Mouse (Mus musculus): ENCODE measurements at regions not wholly inside any gene's neighbourhood (a gene's known extent, or its start where the extent isn't known, plus 50 kb on each side); places are given as distances from the start of the nearest gene placed in this dataset.

DNA sequence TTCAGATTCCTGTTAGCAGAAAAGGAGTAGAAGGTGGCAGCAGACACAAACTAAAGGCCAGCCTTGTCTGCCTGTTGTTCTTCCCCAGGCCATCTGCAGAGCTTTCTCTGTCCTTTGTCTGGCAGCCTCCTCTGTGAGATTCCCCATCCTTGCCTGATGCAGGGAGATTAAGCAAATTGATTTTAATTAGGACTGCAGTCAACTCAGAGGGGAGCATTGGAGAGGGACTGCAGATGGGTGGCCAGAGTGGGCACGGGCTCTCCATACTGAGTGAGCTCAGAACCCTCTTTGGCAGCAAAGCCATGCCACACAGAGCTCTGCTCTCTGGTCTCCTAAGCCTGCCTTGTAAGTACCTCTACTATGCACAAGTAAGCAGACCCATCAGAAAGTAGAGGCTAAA lies 158.5 kb downstream of the Maf start:
- no peak for DNase-seq (ENCODE audit: low spot score)

DNA sequence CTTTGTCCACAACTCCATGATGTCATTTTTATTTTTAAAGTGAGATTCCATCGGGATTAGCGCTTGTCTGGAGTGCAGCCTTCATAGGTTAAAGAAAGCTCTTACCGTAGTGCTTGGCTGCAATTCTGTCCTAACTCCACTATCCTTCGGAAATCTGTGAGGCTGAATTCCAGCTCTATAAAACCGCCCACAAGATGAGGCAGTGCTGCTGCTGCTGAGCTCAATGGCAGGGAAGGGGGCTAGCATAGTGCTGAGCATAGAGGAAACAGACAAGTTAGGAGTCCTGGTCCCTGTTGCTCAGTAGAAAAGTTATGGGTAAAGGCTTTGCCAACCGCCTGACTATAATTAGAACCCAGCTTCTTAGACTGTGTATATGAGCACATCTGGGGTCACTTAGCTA lies 163.5 kb downstream of the Maf start:
- DNase-seq (ENCODE audit: low spot score) = no peak

DNA sequence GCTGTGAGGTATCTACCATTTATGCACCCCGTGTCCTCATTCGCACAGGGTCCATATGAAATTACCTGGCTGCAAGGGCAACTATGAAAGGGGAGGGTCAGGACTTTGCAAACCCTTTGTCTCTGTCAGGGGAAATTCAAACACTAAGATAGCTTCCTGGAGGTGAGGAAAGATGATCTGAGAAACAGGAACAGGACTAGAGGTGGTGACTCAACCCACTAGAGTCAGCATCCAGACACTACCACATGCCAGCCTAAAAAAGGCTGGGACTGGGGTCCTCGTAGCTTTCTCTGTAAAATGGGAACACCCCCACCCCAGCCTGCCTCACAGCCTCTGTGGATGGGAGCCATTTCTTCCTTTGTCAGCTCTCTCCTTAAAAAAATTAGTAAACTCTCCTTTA lies 164.7 kb downstream of the Maf start:
- DNase-seq (ENCODE audit: low spot score) = no peak

DNA sequence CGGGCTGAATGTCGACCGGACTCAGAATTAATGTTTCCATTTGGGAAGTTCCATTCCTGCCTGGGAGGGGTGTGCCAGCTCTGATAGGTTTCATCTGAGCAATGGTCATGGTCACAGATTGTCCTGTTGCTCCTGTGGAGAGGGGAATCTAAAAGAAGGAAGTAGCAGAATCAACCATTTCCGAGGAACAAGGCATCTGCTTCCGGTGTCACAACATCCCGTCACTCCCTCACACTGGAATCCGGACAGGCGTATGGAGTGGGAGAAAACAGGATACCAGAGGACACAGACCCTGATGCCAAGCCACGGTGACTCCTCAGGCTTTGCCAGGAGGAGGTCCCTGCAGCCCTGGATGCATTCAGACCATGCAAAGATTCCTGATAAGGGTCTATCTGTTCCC lies 168.0 kb downstream of the Maf start:
- no peak for DNase-seq (ENCODE audit: low spot score)

DNA sequence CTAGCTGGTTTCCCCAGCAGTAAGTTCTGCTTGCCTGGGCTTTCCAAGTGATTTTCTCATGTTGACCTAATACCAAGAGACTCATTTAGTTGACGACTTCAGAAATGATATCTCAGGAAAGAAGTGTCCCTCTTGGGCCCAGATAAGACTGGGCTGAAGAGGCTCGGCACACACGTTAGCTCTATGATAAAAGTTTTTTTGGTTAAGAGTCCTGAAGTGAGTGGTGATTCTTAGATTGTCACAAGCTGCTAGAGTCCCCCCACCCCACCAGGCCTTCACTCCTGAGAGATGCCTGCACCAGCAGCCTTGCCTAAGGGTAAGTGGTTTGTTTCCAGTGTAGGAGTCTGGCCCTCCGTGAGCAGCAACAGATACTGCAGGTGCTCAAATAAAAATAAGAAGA lies 169.4 kb downstream of the Maf start:
- DNase-seq (ENCODE audit: low spot score) = no peak

DNA sequence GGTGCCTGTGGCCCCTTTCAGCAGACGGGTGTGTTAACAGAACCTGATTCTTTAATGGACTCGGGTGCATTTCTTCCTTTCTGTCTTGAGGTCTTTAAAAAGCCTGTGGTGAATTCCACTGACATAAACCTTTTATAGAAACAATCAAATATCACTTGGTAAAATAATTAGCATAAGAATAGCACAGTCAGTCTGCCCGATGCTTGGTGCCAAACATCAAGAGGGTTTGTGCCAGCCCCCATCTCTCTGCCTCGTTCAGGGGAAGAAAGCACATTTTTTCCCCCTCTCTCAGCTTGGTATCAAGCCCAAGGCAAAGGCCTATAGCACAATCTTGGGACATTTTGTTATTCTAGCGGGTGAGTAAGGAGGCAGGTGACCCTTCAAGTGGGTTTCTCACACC lies 169.8 kb downstream of the Maf start:
- no peak for DNase-seq (ENCODE audit: low spot score)

DNA sequence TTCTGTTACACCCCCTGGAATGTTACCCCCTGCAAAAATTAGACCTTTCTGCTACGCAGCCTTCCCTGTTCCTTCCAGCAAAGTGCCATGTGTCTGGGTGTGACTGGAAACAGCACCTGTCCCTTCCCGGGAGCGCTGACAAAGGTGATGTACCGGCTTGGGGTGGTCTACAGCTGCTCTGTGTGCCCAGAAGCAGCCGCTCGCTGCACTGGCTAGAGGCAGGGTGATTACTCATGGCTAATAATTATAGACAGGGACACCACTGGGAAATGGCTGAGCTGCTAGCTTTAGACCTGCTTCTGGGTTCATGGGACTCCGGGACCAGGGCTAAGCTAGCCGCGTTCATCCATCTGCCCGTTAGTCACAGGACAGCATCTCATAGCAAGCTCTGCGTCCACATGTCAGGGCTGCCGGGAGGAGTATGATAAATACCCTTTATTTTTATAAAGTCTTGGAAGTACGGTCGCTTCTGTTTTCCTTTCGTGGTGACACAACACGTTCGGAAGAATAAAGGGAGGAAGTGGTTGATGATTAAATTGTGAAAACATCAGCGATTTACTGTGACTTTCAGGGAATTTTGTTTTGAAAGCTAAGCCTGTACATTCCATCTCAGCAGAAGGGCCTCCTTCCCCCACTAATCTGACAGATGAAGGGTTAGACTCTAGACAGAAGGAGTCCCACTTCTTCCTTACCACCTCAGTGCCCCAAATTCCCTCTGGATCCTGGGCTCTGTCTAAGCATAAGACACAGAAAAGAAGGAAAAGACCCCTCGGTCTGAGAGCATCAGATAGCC lies 170.8 kb downstream of the Maf start:
- no peak for DNase-seq (ENCODE audit: low spot score)

DNA sequence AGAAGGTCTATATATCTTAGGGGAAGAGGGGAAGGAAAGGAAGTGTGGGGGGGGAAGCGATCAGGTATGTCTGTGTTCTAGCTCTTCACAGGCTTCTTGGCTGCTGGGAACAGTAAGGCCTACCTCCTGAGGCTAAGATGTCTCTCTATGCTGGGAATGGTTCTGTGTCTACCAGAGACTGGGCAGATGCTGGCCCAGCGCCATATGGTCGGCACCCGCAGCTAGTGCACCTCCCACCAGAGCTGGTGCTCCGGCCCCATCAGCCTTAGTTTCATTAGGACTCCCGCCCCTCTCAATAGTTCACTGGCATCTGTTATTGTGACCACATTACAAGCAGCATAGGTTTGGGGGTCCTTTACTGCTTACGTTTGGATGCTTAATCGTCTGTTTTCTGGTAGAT lies 171.6 kb downstream of the Maf start:
- DNase-seq (ENCODE audit: low spot score) = no peak

DNA sequence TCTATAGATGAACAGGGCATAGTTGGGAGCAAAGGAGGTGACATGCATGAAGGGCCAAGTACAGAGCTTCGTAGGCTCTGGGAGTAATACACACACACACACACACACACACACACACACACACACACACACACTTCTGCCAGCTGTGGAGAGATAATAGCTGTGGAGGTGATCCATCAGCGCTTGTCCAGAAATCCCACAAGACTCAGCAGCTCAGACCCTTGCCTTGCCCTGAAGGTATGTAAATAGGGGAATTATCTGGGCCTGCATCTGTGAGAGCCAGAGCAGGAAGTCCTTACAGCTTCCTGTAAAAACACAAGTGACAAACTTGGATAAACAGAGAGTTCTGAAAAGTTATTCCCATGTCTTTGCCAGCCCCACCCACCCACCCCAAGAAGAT lies 173.6 kb downstream of the Maf start:
- DNase-seq (ENCODE audit: low spot score) = no peak

DNA sequence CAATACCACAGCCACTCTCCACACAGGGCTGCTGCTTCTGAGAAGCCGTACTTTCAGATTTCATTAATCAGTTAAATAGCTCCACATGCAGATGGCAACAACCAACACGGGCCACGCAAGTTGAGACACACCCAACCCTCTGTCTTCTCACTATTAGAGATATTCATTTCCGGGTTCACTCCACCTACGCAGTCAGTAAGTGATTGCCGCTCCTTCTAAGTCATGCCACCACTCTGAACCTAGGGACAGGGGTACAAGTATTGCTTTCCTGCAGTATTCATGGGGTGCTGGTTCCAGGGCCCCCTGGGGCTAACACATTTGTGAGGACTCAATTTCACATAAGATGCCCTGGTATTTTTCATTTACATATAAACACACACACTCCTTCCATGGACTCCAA lies 176.3 kb downstream of the Maf start:
- no peak for DNase-seq (ENCODE audit: low spot score)

DNA sequence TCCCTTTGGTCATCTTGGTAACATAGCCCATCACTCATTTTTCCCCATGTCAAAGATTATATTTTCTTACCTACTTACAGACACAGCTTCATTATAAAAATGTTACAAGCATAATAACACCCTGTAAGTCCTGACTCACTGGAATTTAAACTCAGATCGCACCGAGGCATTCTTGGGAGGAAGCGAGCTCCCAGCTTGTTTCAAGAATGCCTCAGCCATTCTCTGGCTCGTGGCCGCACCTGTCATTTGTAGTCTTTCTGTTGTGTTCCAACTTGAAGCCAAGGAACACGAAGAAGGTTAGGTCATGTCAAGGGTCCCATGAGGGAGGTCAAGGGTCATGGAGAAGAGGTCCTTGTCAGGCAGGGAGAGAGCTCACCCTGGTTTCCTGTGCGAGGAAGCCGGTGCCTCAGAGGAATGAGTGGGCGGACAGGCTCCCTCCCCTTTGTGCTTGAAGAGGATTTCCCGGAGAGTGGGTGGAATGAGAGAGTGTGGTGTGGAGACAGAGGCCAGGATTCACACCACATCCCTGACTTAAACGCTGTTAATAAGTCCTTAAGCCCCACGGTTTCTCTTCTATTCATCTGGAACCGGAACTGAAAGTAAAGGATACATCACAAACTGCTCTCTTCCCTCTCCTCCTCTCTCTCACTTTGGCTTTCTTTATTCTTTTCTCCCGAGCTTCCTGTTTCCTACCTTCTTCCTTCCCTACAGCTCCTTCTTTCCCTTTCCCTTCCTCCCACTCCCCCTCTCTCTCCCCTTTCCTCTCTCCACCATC lies 177.8 kb downstream of the Maf start:
- peak; percentile 25 for DNase-seq (ENCODE audit: low spot score)

DNA sequence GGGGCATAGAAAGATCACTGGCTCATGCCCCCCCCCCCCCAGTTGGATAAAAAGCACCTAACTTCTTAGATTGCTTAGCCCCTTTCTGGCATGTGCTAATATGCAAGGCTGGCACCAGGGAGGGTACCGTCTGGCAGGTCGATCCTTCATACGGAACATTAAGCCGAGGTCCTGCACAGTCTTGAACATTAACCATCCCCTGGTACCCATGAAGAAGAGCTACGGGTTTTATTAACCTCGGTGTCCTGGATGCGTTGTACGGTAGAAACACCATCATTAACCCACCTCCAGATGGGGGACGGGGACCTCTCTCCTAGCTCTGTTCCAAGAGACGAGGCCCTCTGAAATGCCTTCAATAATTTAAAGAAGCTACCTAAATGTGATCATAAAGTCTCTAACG lies 178.7 kb downstream of the Maf start:
- no peak for DNase-seq (ENCODE audit: low spot score)

DNA sequence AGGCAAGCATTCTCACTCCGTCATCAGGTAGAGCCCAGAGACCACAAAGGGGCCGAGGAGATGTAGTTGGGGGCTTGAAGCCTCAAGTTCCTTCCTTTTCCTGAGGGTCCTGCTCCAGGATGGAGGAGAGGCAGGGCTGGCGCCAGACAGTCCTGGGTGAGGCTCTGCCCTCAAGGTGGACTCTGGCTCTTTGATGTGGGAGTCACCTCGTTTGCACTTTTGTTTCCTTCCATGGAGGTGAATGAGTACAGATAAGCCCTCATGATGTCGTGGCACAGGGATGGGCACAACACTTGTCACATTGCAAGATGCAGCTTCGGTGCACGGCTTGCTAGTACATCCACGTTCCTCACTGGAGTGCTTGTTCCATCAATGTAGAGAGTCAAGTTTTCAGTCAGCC lies 182.4 kb downstream of the Maf start:
- DNase-seq (ENCODE audit: low spot score) = no peak

DNA sequence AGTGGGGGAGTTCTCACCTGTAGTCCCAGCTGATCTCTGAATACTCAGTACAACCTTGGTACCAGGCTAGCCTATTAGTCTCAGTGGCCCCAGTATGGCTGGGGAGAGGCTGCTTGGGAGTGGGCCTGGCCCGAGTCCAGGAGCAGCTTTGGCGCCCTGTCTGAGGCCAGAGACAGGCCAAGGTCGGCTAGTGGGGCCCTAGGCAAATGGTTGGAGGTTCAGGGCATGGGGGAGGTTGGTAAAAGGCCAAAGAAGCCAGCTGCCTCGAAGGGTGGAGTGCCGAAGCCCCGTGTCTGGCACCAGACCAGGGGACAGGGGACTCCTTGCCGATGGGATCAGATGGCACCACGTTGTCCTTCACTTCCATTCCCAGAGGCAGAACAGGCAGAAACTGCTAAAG lies 182.9 kb downstream of the Maf start:
- DNase-seq (ENCODE audit: low spot score) = no peak

DNA sequence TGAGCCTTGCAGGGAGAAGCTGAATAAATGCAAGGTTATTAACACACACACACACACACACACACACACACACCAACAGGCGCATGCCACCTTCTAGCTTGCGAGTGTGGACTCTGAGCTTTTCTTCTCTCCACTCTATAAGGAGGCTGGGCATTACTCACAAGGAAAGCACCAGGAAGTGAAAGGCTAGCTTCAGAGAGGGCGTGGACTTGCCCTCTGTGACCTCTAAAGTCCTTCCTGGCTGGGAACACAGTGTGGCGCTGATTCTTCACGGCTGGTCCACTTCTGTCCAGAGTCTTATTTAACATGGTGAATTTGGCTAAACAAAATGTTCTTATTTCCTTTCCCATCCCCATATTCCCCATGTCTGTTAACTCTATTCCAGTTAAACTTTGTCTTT lies 185.1 kb downstream of the Maf start:
- DNase-seq (ENCODE audit: low spot score) = no peak

DNA sequence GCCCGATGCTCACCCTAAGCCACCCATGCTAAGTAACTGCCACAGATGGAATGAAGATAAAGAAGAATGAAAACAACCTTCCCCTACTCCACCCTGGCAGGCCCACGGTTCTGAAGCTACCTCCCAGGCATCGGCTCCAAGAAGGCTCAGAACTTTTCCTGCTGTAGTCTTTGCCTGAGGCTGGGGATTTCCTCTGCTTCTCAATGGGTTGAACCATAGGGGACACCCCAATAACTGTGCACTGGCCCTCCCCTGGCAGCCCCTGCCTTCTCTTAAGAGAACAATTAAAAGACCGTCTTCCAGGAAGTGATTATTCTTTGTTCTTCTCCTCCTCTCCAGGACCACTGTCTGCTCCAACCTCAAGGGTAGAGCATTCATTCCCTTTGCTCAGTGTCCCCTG lies 191.9 kb downstream of the Maf start:
- no peak for DNase-seq (ENCODE audit: low spot score)

DNA sequence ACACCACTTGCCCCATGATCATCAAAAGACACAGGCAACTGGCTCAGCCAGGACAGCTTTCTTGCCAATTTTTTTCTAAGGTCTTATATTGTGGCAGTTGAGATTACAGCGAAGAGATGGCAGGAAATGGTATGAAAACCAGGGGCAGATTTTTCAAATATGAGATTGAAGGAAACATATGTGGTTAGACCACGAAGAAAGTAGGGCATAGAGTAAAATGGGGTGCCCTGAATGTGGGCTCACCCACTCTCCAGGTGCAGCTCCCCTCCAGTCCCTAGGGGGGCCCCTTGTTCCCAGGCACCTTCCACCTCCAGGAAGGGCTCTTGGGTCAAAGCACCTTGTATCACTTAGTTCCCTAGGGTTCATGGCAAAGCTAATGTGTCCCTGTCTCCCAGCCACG lies 193.1 kb downstream of the Maf start:
- no peak for DNase-seq (ENCODE audit: low spot score)

DNA sequence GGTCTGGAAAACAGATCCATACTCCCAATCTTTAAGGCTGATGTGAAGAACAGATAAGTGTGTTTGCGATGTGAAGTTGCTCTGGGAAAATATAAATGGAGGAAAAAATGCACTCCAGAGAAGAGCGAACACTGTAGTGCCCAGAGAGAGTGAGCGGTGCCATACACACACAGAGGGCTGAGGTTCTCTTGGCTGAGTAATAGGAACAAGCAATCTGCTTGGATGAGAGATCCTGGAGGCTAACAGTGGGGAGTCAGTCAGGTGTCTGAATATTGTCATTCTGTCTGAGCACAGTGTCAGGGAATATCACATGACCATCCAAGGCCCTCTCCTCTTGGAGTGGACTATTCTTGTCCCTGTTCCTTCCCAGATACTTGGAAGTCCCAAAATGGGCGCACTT lies 200.4 kb downstream of the Maf start:
- no peak for DNase-seq (ENCODE audit: low spot score)

DNA sequence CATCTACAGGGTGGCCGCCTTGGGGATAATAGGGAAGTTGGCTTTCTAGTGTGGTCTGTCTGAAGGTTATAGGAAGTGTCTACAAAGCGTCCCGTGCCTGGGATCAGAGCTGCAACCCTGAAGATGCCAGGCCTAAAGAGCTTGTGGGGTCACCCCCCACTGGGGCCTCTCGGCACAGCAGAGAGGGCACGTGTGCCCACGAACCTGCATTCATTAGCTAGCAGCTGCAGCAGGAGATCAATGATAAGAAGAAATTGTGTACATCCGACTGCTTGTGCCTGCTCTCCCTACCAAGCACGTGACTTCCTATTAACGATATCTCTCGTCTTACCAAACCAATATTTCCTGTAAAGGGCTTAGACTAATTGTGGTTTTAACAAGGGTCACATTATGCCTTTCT lies 200.9 kb downstream of the Maf start:
- DNase-seq (ENCODE audit: low spot score) = no peak

DNA sequence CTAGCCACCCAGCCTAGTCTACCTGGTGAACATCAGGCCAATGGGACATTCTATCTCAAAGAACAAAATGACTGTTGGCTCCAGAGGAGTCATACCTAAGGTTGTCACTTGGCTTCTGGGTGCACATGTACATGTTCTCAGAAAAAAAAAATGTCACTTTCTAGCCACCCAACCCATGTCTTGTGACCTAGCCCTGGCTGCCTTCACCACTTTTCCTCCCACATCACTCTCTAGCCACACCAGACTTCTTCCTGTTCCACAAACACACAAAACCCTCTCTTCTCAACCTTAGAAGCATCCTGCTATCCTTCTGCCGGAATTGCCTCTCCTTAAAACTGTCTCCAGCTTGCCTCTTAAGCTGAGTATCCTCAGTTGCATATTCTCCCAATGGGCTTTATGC lies 211.6 kb downstream of the Maf start:
- no peak for DNase-seq (ENCODE audit: low spot score)

DNA sequence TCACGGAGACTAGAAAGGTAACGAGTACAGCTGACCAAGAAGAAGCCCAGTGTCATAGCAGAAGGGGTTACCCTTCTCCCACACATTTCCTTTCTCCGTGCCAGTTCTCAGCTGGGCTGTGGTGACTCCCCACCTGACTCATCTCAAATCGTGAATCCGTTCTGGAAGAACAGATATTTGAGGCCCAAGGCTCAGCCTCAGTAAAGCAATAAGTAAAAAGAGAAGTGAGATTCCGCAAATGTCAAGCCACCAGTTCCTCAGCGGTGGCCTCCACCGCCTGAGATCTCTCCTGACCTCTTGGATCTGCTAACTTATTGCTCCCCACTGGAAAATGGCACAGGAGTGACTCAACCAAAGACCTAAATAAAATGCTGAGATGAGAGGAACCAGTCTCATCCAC lies 213.2 kb downstream of the Maf start:
- no peak for DNase-seq (ENCODE audit: low spot score)

DNA sequence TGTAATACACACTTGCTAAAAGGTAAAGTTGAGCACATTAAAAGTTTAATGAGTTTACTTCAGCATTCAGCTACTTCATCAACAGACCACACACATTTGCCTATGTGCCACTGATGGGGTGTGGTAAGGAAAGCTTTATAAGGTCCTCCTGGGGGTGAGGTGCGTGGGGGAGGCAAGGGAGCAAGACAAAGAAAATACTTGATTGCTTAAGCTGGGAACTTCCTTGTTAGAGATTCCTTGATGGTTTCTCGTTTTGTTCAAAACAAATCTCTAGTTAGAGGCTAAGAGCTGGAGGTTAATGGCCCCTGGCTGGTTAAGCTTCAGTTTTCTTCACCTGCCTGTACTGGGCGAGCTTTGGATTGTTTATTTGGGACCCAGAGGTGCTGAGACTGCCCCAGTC lies 220.7 kb downstream of the Maf start:
- DNase-seq (ENCODE audit: low spot score) = no peak

DNA sequence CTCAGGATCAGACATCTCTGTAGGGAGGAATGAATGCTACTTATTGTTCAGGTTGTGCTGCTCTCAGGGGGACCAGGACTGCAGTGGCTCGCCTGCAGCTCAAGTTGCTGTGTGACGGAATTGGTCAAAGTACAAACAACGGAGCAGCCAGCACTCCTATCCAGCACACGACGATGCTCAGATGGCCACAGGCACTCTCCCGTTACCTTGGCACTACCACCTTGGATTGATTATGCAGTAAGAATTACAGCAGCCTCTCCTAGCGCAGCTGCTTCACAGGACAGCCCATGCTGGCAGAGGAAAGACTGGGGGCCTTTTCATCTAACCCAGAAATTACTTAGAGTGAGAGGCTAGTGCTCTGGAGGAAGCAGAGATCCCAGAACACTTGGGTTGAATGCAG lies 226.5 kb downstream of the Maf start:
- DNase-seq (ENCODE audit: low spot score) = no peak
